Mouse (Mus musculus) megakaryocyte, embryonic 14.5 days (primary cell): ENCODE results near the gene Osbpl3. TPM values are rescaled to one million over a fixed set of nuclear protein-coding genes. Genes with fewer than 3 reads are reported as not detected.

ENCODE experiments used
- H3K27me3 ChIP-seq: replicated peaks from 2 replicates; pipeline ENCODE3; 2012; ENCODE audit warnings: inconsistent platforms
- H3K36me3 ChIP-seq: replicated peaks from 2 replicates; pipeline ENCODE3; 2012; ENCODE audit warnings: low read length, inconsistent platforms, mixed read lengths
- H3K4me1 ChIP-seq: 2 replicates; pipeline ENCODE4 v1.6.1; 2012; ENCODE audit warnings: inconsistent platforms
- H3K4me3 ChIP-seq: replicated peaks from 2 replicates; pipeline ENCODE3; 2012; ENCODE audit warnings: moderate library complexity, mild to moderate bottlenecking, inconsistent platforms
- H3K9me3 ChIP-seq: 2 replicates; pipeline ENCODE4 v1.6.1; 2012; ENCODE audit warnings: inconsistent platforms
- FLI1 ChIP-seq: IDR thresholded peaks from 2 replicates; pipeline ENCODE4 v1.6.1; 2012; ENCODE audit warnings: low read length, inconsistent platforms, mixed read lengths
- GATA1 ChIP-seq: IDR thresholded peaks from 3 replicates; pipeline ENCODE4 v1.6.1; 2012; ENCODE audit warnings: mixed read lengths, low read length, inconsistent platforms, borderline replicate concordance
- polyA plus RNA-seq: library from polyadenylated mRNA; stranded (reverse); fragments of >175 nt; gene quantifications from 2 replicates; pipeline ENCODE4 v1.2.3, GENCODE M21; 2012; ENCODE audit warnings: low replicate concordance; ENCODE audit not compliant: insufficient read depth

Gene Osbpl3
- polyA plus RNA-seq, 1 experiment: 7.3 TPM

DNA sequence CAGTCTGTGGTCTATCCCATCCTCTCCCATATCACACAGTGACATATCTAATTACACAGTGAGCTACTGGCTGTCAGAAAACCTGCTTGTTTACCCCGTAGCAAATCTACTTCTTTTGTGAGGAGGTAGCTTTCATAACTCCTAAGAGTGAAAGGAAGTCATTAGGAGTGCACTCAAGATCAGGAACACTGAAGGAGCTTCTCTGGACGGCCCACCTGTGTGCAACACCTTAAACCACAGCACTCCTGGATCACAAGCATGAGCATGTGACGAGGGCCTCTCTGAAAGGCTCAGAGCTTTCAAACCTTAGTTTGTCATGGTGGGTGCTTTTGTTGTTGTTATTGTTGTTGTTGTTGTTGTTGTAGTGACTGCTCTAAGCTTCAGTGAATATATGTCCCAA lies 10.4 kb upstream of the Osbpl3 start:
- H3K36me3 ChIP-seq: no peaks in the 10 kb centered on the region
- H3K27me3 ChIP-seq: no peaks in the 10 kb centered on the region
- H3K4me1 ChIP-seq: peaks cover 16% of the 10 kb centered on the region
- TF ChIP-seq FLI1: no peak
- no peak for TF ChIP-seq GATA1
- H3K4me3 ChIP-seq: no peak overlapping the region
- no peaks in the 10 kb centered on the region for H3K9me3 ChIP-seq

DNA sequence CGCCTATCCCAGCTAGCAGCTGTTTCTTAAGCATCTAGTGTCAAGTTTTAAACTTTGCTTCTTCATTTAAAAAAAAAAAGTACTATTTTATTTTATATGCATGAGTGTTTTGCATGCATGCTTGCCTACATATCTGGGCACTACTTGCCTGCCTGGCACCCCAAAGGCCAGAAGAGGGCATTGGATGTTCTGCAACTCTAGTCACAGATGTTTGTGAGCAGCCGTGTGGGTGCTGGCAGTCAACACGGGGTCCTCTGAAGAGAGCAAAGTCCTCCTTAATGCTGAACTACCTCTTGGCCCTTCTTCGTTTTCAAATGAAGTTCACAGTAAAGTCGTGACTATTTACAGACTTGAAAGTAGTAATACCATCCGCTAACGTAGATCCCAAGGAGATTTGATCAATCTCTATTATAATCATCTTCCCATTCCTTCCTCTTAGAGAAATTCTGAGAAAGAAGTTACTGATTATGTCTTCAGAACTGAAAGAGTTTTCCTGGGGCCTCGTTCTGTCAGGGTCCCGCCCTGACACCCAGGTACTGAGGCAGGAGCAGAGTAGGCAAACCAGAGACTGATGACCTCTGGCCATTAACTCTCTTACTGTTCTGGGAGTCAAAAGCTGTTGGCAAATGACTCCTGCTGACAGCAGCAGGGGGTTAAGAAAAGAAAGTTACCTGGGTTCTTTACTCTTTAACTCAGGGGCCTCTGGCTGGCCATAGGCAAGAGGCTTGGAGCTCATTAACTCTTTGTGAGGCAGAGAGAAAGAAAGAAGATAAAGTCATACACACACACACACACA lies 8.9 kb upstream of the Osbpl3 start:
- no peak overlapping the region for H3K4me3 ChIP-seq
- no peak for TF ChIP-seq FLI1
- no peak for TF ChIP-seq GATA1
- H3K36me3 ChIP-seq: no peaks in the 10 kb centered on the region
- peaks cover 30% of the 10 kb centered on the region for H3K4me1 ChIP-seq
- no peaks in the 10 kb centered on the region for H3K9me3 ChIP-seq
- H3K27me3 ChIP-seq: no peaks in the 10 kb centered on the region

DNA sequence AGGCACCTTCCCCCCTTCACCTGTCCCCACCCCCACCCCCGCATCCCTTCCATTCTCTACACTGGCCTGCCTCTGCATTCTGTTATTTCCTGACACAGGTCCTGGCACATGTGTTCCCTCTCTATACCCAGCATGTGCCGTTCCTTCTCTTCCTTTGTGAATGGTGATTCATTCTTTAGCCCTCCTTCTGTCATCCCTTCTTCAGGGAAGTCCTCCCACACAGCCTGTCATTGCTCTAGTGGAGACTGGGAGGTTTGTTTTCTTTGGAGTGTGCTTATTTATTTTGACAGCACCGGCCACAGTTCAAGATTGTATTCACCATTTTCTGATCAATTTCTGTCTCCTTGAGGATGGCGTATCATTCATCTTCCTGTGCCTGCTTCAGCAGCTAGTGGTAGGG lies 6.0 kb upstream of the Osbpl3 start:
- no peak overlapping the region for H3K4me3 ChIP-seq
- peaks cover 58% of the 10 kb centered on the region for H3K4me1 ChIP-seq
- H3K27me3 ChIP-seq: no peaks in the 10 kb centered on the region
- no peaks in the 10 kb centered on the region for H3K36me3 ChIP-seq
- TF ChIP-seq GATA1: no peak
- TF ChIP-seq FLI1: no peak
- H3K9me3 ChIP-seq: no peaks in the 10 kb centered on the region

DNA sequence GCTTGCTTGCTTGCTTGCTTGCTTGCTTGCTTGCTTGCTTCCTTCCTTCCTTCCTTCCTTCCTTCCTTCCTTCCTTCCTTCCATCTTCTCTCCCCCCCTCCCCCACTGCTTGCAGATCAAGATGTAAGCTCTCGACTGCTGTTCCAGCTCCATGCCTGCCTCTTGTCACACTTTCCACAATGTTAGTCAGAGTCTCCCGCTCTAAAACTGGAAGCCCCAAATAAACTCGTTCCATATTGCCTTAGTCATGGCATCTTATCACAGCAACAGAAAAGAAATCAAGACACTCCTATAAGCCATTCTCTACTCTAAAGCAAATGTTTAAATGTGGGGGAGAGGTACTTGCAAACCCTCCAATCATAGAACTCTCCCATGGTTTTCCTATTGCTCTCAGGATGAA lies 5.6 kb upstream of the Osbpl3 start:
- H3K9me3 ChIP-seq: no peaks in the 10 kb centered on the region
- H3K4me1 ChIP-seq: peaks cover 63% of the 10 kb centered on the region
- H3K36me3 ChIP-seq: no peaks in the 10 kb centered on the region
- no peak for TF ChIP-seq GATA1
- no peak for TF ChIP-seq FLI1
- H3K4me3 ChIP-seq: no peak overlapping the region
- H3K27me3 ChIP-seq: no peaks in the 10 kb centered on the region

DNA sequence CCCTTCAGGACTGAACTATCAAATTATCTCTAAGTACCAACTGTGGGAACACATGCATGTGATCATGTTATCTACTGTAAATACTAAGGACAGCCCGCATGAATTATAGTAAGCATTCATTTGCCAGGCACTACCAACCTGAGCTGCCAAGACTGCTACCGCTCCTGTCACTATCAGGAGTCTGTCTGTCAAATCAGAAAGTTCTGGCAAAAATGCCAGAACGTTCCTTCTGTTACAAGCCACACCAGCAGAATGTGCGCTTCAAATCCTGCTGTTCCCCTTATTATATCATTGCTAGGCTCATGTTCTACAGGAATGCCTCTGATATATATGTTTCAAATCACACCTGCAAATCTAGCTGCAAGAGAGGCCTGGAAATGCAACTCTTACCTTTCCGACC lies 4.6 kb upstream of the Osbpl3 start:
- Histone ChIP-seq H3K4me3 (no peak overlapping the region), H3K4me1 (peaks cover 64% of the 10 kb centered on the region), H3K36me3 (no peaks in the 10 kb centered on the region), H3K27me3 (no peaks in the 10 kb centered on the region), H3K9me3 (no peaks in the 10 kb centered on the region)
- TF ChIP-seq FLI1 (no peak), GATA1 (no peak)

DNA sequence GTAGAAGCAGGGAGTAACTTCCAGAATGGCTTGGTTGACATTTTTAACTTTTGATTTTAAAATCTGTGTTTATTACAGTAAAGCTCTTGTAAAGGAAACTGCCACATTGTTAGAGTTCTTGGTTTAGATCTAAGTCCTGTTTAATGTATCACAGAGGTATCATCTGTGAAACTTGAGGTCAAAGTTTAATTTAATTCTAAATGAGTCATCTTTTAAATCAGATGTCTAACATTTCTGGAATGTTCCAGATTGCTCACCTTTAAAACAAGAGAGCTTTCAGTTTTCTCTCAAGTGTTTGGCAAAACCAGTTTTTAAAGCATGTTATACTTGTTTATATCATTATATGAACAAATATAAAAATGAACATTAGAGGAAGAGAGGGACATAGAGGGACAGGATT lies 4.2 kb upstream of the Osbpl3 start:
- Histone ChIP-seq H3K4me1 (peaks cover 65% of the 10 kb centered on the region), H3K36me3 (no peaks in the 10 kb centered on the region), H3K9me3 (no peaks in the 10 kb centered on the region), H3K4me3 (no peak overlapping the region), H3K27me3 (no peaks in the 10 kb centered on the region)
- TF ChIP-seq GATA1: no peak
- no peak for TF ChIP-seq FLI1

DNA sequence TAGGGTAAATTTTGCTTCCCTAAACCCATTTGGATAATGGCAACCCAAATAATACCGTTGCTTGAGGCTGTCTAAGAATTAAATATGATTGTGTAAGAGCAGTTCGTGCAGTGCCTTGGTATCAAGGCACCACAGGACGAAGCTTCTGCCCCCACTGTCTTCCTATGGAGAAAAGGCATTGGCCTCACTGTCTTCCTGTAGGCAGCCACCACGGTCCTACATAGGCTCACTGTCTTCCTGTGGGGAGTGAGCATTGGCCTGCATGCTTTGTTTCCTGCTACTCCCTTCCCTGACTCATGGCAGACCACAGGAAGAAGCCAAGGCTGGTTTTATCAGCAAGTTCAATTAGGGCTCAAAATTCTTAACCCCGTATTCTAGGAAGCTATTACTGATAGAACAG lies 3.3 kb upstream of the Osbpl3 start:
- TF ChIP-seq FLI1 (no peak), GATA1 (no peak)
- no peaks in the 10 kb centered on the region for H3K27me3 ChIP-seq
- H3K4me3 ChIP-seq: peak overlapping the region; percentile 80
- H3K4me1 ChIP-seq: peaks cover 75% of the 10 kb centered on the region
- no peaks in the 10 kb centered on the region for H3K36me3 ChIP-seq
- no peaks in the 10 kb centered on the region for H3K9me3 ChIP-seq

DNA sequence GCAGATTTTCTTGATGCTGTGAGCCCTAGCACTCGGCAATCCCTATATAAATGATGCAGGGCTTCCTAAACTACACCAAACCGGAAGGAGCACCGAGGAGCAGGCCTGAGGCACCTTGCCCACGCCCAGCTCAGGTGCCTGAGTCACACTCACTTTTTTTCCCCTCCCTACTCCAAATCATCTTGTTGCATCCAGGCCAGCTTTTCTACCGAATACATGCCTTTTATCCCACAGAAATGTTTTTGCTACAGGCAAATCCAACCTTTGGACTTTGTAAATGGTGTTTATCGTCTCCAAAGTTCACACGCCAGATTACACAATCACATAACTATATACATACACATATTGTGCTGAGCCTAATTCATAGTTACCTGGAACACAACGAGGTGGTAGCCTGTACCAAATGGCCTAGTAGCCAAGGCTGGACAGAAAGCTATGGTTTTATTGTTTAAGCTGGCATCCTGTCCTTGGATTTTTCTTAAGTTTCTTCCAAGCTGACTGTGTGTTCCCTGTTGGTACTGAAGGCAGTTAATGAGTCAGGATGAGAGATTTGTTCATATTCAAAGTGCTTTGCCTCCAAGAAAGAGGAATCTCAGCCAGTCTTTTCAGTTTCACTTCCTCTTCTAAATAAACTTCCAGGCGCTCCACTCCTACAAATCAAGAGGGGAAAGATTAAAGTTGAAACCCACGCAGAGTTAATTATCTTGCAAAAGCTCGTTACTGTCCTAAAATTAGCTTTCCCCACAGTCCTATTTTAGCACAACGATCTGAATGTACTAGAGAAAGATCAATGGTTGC lies 1.7 kb upstream of the Osbpl3 start:
- no peak overlapping the region for H3K4me3 ChIP-seq
- H3K4me1 ChIP-seq: peaks cover 90% of the 10 kb centered on the region
- H3K36me3 ChIP-seq: no peaks in the 10 kb centered on the region
- H3K27me3 ChIP-seq: no peaks in the 10 kb centered on the region
- no peaks in the 10 kb centered on the region for H3K9me3 ChIP-seq
- TF ChIP-seq GATA1 (no peak), FLI1 (no peak)

DNA sequence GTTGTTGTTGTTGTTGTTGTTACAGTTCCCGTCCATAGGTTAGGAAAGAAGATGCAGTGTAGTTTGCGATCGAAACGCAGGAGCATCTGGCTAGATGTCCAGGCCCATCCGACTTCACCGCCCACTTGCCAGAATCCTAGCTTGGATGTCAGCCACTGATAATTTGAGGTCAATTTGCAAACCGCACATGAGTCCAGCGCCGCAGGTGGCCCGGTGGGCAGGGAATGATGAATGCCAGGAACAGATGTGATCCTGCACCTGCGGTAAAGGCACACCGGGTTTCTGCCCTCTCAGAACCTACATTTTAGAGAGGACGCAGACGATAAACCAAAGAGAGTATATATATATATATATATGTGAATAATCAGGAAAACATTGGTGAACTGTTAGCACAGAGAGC lies 705 bp upstream of the Osbpl3 start:
- no peak for TF ChIP-seq GATA1
- no peak for TF ChIP-seq FLI1
- Histone ChIP-seq H3K9me3 (no peaks in the 10 kb centered on the region), H3K27me3 (no peaks in the 10 kb centered on the region), H3K36me3 (peaks cover 7% of the 10 kb centered on the region), H3K4me1 (peaks cover 93% of the 10 kb centered on the region), H3K4me3 (peak overlapping the region; percentile 96)
